Mouse (Mus musculus) olfactory bulb, adult 2 months (tissue): ENCODE measurements around the gene Gm49325. TPM values are rescaled to one million over a fixed set of nuclear protein-coding genes. Genes with fewer than 3 reads are reported as not detected.
"Not testable (repeated sequence)": the region's sequence is repeated elsewhere in the genome, so short reads cannot be mapped to it uniquely, and the experiment has no call there.

ENCODE experiments used
- H3K27ac ChIP-seq: fragments of 200-500 bp; 2 replicates; pipeline ENCODE4 v1.5.1; 2012; ENCODE audit warnings: low read depth, low read length; ENCODE audit not compliant: insufficient read depth
- H3K4me1 ChIP-seq: fragments of 200-500 bp; 2 replicates; pipeline ENCODE4 v1.6.1; 2012; ENCODE audit warnings: low read length; ENCODE audit not compliant: control insufficient read depth, insufficient read depth
- H3K4me3 ChIP-seq: fragments of 200-500 bp; 2 replicates; pipeline ENCODE4 v1.5.1; 2012; ENCODE audit warnings: mild to moderate bottlenecking, low read depth, low read length, moderate library complexity; ENCODE audit not compliant: insufficient read depth
- CTCF ChIP-seq: fragments of 200-500 bp; IDR thresholded peaks from 2 replicates; pipeline ENCODE4 v1.5.1; 2012; ENCODE audit warnings: low read depth, mild to moderate bottlenecking, low read length, moderate library complexity; ENCODE audit not compliant: insufficient read depth
- POLR2A ChIP-seq: fragments of 200-500 bp; IDR thresholded peaks from 2 replicates; pipeline ENCODE4 v1.6.1; 2012; ENCODE audit warnings: mild to moderate bottlenecking, low read depth, low read length, moderate library complexity; ENCODE audit not compliant: insufficient read depth
- WGBS: fragments of 180-500 bp; shearing (Covaris S2); methylation state at CpG from one replicate; pipeline ENCODE4 v1.1.7; 2018; 5-methylcytosine and 5-hydroxymethylcytosine counted together
- polyA plus RNA-seq: library from polyadenylated mRNA; stranded (reverse); fragments of >200 nt; gene quantifications from 2 replicates; pipeline ENCODE4 v1.2.4, GENCODE M21; 2012; ENCODE audit warnings: low replicate concordance; ENCODE audit not compliant: missing spikeins, insufficient read depth, insufficient read length

Gene Gm49325
- polyA plus RNA-seq, 1 experiment: not detected

GRCm38 (mm10) chr10:77677562-77677961 is 71.6 kb downstream of the Gm49325 start:
- Histone ChIP-seq H3K27ac (no peak overlapping the region), H3K4me1 (peaks cover 14% of the 10 kb centered on the region), H3K4me3 (0 out of 2 replicates have a peak overlapping the region, but pooled peaks have one; percentile 3)
- under 1% methylated on average over 35 of the region's 35 CpGs for WGBS
- TF ChIP-seq CTCF (no peak), POLR2A (no peak)

- Histone ChIP-seq H3K4me1 (peaks cover 14% of the 10 kb centered on the region), H3K4me3 (no peak overlapping the region), H3K27ac (no peak overlapping the region)
- 81% methylated on average over 7 of the region's 7 CpGs for WGBS
- no peak for TF ChIP-seq POLR2A
- no peak for TF ChIP-seq CTCF
These were observed 77.0 kb downstream of the Gm49325 start for GRCm38 (mm10) chr10:77682994-77683393.

- WGBS: 51% methylated on average over 8 of the region's 8 CpGs
- TF ChIP-seq POLR2A (no peak), CTCF (no peak)
- H3K4me3 ChIP-seq: no peak overlapping the region
- no peak overlapping the region for H3K27ac ChIP-seq
- peaks cover 13% of the 10 kb centered on the region for H3K4me1 ChIP-seq
These were observed 78.2 kb downstream of the Gm49325 start for GRCm38 (mm10) chr10:77684181-77684580.

DNA sequence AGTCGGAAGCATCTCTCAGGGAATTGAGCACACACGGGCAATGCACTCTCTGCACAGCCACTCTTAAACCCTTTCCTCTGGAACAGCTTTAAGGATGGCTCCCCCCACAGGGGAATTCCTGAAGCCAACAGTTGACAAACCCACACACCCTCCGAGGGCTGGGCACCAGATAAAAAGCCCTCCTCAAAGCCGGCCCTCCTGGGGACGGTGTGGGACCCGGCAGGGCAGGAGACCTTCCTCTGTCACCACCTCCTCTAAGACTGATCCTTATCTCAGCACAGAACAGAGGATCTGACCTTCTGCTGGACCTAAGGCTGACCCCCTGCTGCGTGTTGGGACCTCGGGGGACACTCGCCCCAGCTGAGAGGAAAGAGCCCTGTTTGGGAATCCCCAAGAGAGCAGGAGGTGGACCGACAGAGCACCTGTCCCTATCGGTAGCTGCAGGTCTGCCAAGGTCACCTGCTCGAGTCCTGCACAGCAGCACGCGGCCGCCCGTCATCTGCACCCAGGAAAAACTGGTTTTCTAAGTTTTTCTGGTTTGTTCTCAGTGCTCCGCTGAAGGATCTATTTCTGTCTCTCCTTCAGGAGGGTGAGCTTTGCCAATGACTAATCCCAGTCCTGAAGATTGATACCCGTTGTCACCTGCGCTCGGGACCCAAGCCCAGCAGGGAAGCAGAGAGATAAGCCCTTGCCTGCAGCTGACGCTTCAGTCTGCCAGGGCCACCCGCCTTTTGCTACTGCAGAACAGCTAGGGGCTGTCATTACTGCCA is 80.1 kb downstream of the Gm49325 start, which contains the start of gene Tspear:
TSS of gene Tspear (plus strand) at position 675 of the 770 bp plus-strand sequence.
- Histone ChIP-seq H3K27ac (no peak within 1 kb of the TSS), H3K4me3 (no peak within 1 kb of the TSS), H3K4me1 (peaks cover 27% of the 10 kb centered on the region)
- no peak for TF ChIP-seq CTCF
- TF ChIP-seq POLR2A: no peak
- WGBS: 24% methylated on average over 22 of the region's 22 CpGs

- Histone ChIP-seq H3K4me3 (no peak overlapping the region), H3K27ac (no peak overlapping the region), H3K4me1 (peaks cover 27% of the 10 kb centered on the region)
- WGBS: 63% methylated on average over 10 of the region's 10 CpGs
- TF ChIP-seq CTCF: no peak
- no peak for TF ChIP-seq POLR2A
These were observed 81.0 kb downstream of the Gm49325 start for GRCm38 (mm10) chr10:77687021-77687420.

DNA sequence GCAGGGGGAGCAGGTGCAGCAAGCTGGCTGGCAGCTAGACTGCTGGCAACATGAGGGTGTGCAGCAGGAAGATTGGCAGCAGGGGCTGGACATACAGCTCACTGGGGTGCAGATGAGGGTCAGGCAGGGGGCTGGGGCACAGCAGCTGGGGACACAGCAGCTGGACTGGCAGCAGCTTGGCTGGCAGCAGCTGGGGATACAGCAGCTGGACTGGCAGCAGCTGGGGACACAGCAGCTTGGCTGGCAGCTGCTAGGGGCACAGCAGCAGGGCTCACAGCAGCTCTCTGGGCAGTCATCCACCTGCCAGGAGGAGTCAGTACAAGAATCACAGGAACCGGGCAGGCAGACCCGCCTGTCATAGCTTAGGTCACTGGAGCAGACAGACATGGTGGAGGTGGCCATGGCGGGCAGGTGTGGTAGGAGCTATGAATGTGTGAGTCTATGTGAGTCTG is 84.4 kb downstream of the Gm49325 start, which contains the start of gene Gm19402:
TSS of gene Gm19402 (minus strand) at position 402 of the 452 bp plus-strand sequence.
- peaks cover 27% of the 10 kb centered on the region for H3K4me1 ChIP-seq
- not testable (repeated sequence) for H3K27ac ChIP-seq, H3K4me3 ChIP-seq
- WGBS: 58% methylated on average over 3 of the region's 3 CpGs

Other genes with a start within 250 kb of the Gm49325 start
- 127 TPM in 1 of 2 replicates, not detected in the other for gene Adarb1, start 187.9 kb upstream of the Gm49325 start, polyA plus RNA-seq
- not detected in 2 replicates for gene Fam207a, start 90.4 kb upstream of the Gm49325 start, polyA plus RNA-seq
- gene Itgb2, start 75.9 kb upstream of the Gm49325 start, polyA plus RNA-seq: 191 TPM in 1 of 2 replicates, not detected in the other
- gene Pttg1ip, start 24.5 kb upstream of the Gm49325 start, polyA plus RNA-seq: not detected in 2 replicates
- gene Sumo3, start 100 bp upstream of the Gm49325 start, polyA plus RNA-seq: 414 TPM in 1 of 2 replicates, not detected in the other
- gene Ube2g2, start 16.1 kb downstream of the Gm49325 start, polyA plus RNA-seq: not detected in 2 replicates
- not detected in 2 replicates for gene Tspear, start 80.4 kb downstream of the Gm49325 start, polyA plus RNA-seq
- gene Gm19402, start 84.6 kb downstream of the Gm49325 start, polyA plus RNA-seq: not detected in 2 replicates
- gene Gm9508, start 91.0 kb downstream of the Gm49325 start, polyA plus RNA-seq: not detected in 2 replicates
- not detected in 2 replicates for gene Gm10272, start 100.4 kb downstream of the Gm49325 start, polyA plus RNA-seq
- gene Gm10024, start 105.3 kb downstream of the Gm49325 start, polyA plus RNA-seq: not detected in 2 replicates
- not detected in 2 replicates for gene Gm10142, start 109.6 kb downstream of the Gm49325 start, polyA plus RNA-seq
- not detected in 2 replicates for gene Krtap12-1, start 114.4 kb downstream of the Gm49325 start, polyA plus RNA-seq
- gene Gm10100, start 120.3 kb downstream of the Gm49325 start, polyA plus RNA-seq: not detected in 2 replicates
- gene Gm18596, start 136.4 kb downstream of the Gm49325 start, polyA plus RNA-seq: not detected in 2 replicates
- gene Gm9736, start 145.2 kb downstream of the Gm49325 start, polyA plus RNA-seq: not detected in 2 replicates
- not detected in 2 replicates for gene Gm3233, start 153.5 kb downstream of the Gm49325 start, polyA plus RNA-seq
- not detected in 2 replicates for gene Gm3238, start 165.1 kb downstream of the Gm49325 start, polyA plus RNA-seq
- not detected in 2 replicates for gene Gm7138, start 170.7 kb downstream of the Gm49325 start, polyA plus RNA-seq
- not detected in 2 replicates for gene Gm3250, start 176.3 kb downstream of the Gm49325 start, polyA plus RNA-seq
- not detected in 2 replicates for gene Gm7137, start 182.0 kb downstream of the Gm49325 start, polyA plus RNA-seq
- not detected in 2 replicates for gene Gm9639, start 188.9 kb downstream of the Gm49325 start, polyA plus RNA-seq
- not detected in 2 replicates for gene Gm19668, start 192.9 kb downstream of the Gm49325 start, polyA plus RNA-seq
- gene Gm9507, start 205.6 kb downstream of the Gm49325 start, polyA plus RNA-seq: not detected in 2 replicates
- not detected in 2 replicates for gene Gm2696, start 208.5 kb downstream of the Gm49325 start, polyA plus RNA-seq
- gene Krtap10-4, start 220.9 kb downstream of the Gm49325 start, polyA plus RNA-seq: not detected in 2 replicates
- not detected in 2 replicates for gene Krtap10-10, start 229.8 kb downstream of the Gm49325 start, polyA plus RNA-seq
- gene Gm36176, start 240.6 kb downstream of the Gm49325 start, polyA plus RNA-seq: not detected in 2 replicates
- not detected in 2 replicates for gene Gm10318, start 246.7 kb downstream of the Gm49325 start, polyA plus RNA-seq